Mouse (Mus musculus) gastrocnemius, adult 8-10 months (tissue): ENCODE measurements around the gene Chgb. TPM values are rescaled to one million over a fixed set of nuclear protein-coding genes. Genes with fewer than 3 reads are reported as not detected.

Source experiments
- DNase-seq, 2 experiments: peaks; one replicate each; pipeline ENCODE4 v3.0.0; 2022; ENCODE audit warnings: low spot score in 2 of 2
- total RNA-seq, 4 experiments: library from RNA; stranded (reverse); gene quantifications; 2 replicates each; pipeline ENCODE4 v1.2.4; 2022

Gene Chgb
- total RNA-seq, 4 experiments from 2014 or later: 0.20 to 0.44 (median 0.27) TPM; not detected in 1

GRCm38 (mm10) chr2:132841071-132841470 is 60.0 kb downstream of the Chgb start:
- no peak for DNase-seq

Other genes with a start within 250 kb of the Chgb start
- gene Gpcpd1, start 193.5 kb upstream of the Chgb start, total RNA-seq: 100 to 1,000 TPM; 207 to 271 (median 240) TPM
- gene Shld1, start 94.3 kb upstream of the Chgb start, total RNA-seq: 1 to 10 TPM; 5.6 to 9.8 (median 7.0) TPM
- gene Trmt6, start 34.8 kb downstream of the Chgb start, total RNA-seq: 1 to 10 TPM; 5.4 to 9.2 (median 6.7) TPM
- 1 to 10 TPM; 1.4 to 1.8 (median 1.7) TPM for gene Mcm8, start 34.9 kb downstream of the Chgb start, total RNA-seq
- 10 to 100 TPM; 13.1 to 16.0 (median 14.2) TPM for gene Crls1, start 65.4 kb downstream of the Chgb start, total RNA-seq
- gene Lrrn4, start 99.6 kb downstream of the Chgb start, total RNA-seq: not detected
- under 1 TPM in 1 of 4 experiments, not detected in 3; 0.05 TPM for gene Fermt1, start 164.6 kb downstream of the Chgb start, total RNA-seq